Mouse (Mus musculus) ES-Bruce4 (cell line): ENCODE results near the gene Vamp9.

Source experiments
- CTCF ChIP-seq: IDR thresholded peaks from one replicate; pipeline ENCODE4 v1.8.1; 2011; ENCODE audit warnings: low read depth, low read length
- POLR2A ChIP-seq: IDR thresholded peaks from one replicate; pipeline ENCODE4 v1.8.1; 2011; ENCODE audit warnings: low read length; ENCODE audit not compliant: insufficient read depth

DNA sequence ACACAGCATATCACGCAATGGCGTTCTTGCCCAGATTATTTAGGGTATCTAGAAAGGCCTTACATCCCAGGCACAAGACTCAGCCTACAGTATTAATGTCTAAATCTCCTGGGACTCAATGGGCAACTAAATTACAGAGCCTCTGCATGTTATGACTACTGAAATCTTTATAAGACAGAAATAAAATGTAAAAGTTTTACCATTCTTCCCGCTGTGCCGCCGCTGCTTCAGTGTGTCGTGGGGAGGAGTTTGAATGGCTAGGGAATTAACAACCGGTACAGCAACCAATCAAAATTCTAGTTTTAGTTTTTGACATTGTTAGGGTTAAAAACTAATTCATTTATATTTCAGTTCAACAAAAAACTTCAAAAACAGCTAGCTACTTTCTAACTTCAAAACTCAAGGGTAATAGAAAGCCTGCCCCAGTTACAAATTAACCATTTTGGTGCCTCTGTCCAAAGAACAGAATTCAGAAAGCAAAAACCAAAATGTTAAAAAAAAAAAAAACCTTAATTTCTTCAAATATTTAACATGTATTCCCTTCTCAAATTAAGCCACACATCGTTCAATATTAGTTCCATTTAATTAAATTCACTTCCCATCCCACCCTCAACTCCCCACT is 70.4 kb downstream of the Vamp9 start:
- TF ChIP-seq CTCF (no peak), POLR2A (no peak)
